Mouse (Mus musculus) adrenal gland, adult 8-10 months (tissue): ENCODE results near the gene Fgfr2. TPM values are rescaled to one million over a fixed set of nuclear protein-coding genes. Genes with fewer than 3 reads are reported as not detected.

Experiments
- DNase-seq: peaks from one replicate; pipeline ENCODE4 v3.0.0; 2022
- total RNA-seq, 4 experiments: library from RNA; stranded (reverse); gene quantifications; 2 replicates each; pipeline ENCODE4 v1.2.4; 2022

Gene Fgfr2
- total RNA-seq, 4 experiments from 2014 or later: 193 to 471 (median 262) TPM

- peak; percentile 98 for DNase-seq
These were observed 2257.2 kb downstream of the Fgfr2 start, which contains the start of gene Plekha1 for GRCm38 (mm10) chr7:130865613-130866591. Gene Plekha1, plus strand, starts transcription at chr7:130865756.

DNA sequence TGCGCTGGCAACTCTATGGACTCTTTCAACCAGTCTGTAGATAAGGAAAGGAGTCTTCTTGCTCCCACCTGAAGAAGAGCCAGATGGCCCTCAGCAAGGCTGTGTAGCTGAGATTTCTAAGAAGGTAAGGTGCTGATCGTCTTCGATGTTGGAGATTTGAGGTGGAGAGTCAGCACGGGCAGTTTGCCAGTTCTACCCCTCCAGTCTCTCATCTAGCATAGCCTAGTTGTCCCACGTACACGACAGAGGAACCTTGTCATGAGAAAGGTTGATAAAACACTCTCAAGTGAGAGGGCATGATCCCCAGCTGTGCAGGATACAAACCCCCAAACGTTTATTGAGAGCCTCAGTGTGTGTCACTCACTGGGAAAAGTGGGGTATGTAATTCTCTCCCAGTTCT, 2258.4 kb downstream of the Fgfr2 start:
- no peak for DNase-seq

- no peak for DNase-seq
These were observed 2260.6 kb downstream of the Fgfr2 start for GRCm38 (mm10) chr7:130862501-130862900.

DNA sequence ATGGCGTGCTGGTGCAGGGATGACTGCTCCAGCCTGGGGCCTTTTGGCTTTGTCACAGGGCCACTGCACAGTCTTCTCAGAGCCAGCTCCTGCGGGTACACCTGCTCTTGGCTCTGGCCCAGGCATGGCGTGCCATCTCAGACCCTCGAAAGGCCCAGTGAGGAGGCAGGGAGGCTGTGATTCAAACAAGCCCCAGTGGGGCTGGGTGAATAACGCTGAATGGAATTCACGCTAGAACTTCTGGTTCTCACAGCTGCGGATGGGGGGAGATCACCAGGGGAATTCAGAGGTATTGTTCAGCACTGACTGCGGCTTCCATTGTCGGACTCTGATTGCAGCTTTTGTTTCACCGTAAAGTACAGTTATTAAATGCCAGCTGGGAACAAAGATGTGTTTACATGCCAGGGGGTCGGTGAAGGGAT, 2262.4 kb downstream of the Fgfr2 start:
- DNase-seq: no peak

- DNase-seq: no peak
These were observed 2263.2 kb downstream of the Fgfr2 start for GRCm38 (mm10) chr7:130859926-130860325.

- DNase-seq: no peak
These were observed 2265.2 kb downstream of the Fgfr2 start for GRCm38 (mm10) chr7:130857973-130858372.

GRCm38 (mm10) chr7:130855681-130856080, 2267.5 kb downstream of the Fgfr2 start:
- no peak for DNase-seq

GRCm38 (mm10) chr7:130854684-130855292, 2268.4 kb downstream of the Fgfr2 start:
- DNase-seq: no peak

DNA sequence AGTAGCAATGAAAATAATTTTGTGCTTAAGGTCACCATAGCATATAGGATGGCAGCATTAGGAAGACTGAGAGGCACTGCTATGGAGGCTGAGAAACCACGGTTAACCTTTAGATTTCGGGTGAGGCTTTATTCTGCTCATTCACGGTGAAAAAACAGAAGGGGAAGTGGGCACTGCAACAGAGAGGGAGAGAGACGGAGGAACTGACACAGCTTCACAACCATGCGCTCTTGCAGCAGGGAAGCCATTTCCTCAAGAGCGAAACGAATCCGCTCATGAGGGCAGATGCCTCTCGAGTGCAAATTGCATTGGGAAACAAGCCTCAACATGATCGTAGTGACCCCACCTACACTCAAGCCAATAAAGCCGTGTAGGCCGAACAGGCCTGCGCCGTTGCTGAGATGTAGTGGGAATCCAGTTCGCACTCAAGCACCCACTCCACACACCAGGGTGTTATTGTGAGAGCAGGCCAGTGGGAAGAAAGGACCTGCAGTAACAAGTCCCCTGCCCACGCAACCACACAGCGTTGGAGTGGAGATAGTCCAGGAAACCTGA, 2275.9 kb downstream of the Fgfr2 start:
- no peak for DNase-seq

GRCm38 (mm10) chr7:130839380-130840100, 2283.6 kb downstream of the Fgfr2 start:
- no peak for DNase-seq

DNA sequence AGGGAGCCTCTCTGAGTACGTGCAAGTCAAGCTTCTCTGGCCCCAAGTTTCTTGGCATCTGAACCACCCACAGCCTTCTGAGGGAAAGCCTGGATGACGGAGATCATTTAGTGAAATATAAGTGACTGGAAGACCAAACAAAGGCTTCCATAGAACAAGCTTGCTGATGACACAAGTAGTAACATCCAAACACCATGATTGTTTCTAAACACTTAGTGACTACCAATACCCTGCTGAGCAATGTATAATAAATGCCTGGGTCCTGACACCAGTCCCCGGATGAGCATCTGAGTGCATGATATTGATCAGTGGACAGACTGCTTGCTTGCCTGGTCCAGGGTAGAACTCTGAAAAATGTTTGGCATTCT, 2284.5 kb downstream of the Fgfr2 start:
- DNase-seq: no peak

DNA sequence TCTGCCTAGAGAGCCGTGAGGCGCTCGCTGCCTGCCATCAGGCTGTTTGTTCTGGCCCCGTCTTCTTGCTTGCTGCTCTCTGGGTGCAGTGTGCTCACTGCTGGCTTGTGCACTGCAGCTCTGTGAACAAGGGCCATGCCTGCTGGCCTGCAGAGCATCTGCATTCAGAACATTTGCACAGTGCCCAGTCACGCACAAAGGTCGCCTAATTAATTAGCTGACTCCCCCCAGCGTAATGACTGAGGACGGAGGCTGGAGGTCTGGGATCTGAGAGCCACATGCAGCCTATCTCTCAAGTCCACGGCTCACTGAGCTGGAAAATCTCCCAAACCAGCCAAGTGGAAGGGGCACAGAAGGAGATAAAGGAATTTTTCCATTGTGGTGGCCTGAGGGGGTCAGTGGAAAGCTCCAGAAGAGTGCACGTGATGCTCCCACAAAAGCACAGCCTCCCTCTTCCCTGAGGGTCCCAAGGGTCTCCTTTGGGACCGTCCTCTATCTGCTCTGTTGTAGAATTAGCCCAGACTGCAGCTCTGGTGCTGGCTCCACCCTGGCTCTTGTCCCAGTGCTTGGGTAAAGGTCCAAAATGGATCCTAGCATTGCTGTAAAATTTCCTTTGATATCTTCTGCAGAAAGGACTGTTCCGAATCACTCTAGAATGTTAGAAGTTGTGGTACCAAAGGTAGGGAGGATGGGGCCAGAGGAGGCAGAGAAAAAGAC, 2285.1 kb downstream of the Fgfr2 start:
- no peak for DNase-seq

GRCm38 (mm10) chr7:130836066-130836465, 2287.1 kb downstream of the Fgfr2 start:
- no peak for DNase-seq

GRCm38 (mm10) chr7:130834958-130835861, 2287.9 kb downstream of the Fgfr2 start:
- DNase-seq: peak; percentile 67

- no peak for DNase-seq
These were observed 2288.9 kb downstream of the Fgfr2 start for GRCm38 (mm10) chr7:130834299-130834698.

- no peak for DNase-seq
These were observed 2291.6 kb downstream of the Fgfr2 start for GRCm38 (mm10) chr7:130831586-130831985.

DNA sequence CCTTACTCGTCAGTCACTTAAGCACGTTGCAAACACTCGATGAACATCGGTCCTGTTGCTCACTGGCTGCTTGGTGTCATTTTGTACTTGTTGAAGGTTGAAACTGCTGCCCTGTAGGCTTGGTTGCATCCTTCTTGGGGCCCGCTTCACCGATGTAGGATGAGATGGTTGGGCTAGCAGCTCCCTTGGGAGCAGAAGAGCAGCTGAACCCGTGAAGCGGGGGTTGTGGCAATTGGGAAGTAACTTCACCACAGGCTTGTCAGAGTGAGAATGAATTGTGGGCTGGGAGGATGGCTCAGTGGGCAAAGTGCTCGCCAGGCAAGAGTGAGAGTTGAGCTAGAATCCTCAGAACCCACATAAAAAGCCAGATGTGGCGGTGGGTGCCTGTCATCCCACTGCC, 2294.7 kb downstream of the Fgfr2 start:
- DNase-seq: no peak

- DNase-seq: no peak
These were observed 2295.2 kb downstream of the Fgfr2 start for GRCm38 (mm10) chr7:130827844-130828403.

DNA sequence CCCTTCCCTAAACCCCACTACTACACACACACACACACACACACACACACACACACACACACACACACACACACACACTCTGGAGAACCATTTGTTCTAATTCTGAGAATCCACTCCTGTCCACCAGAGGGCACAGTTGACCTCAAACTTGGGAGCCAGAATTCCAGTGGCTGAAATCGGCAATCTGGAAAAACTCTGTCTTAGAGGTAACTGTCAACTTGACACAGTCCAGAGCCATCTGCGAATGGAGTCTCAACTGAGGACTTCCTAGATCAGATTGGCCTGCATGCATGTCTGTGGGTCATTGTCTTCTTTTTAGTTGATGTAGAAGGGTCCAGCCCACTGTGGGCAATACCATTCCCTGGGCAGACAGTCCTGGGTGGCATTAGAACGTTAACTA, 2295.7 kb downstream of the Fgfr2 start:
- DNase-seq: no peak

DNA sequence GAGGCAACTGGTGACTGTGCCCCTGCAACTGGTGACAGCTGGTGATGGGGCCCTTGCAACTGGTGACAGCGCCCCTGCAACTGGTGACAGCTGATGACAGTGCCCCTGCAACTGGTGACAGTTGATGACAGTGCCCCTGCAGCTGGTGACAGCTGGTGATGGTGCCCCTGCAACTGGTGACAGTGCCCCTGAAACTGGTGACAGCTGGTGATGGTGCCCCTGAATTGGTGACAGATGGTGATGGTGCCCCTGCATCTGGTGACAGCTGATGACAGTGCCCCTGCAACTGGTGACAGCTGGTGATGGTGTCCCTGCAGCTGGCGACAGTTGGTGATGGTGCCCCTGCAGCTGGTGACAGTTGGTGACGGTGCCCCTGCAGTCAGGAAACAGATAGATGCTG, 2296.8 kb downstream of the Fgfr2 start:
- no peak for DNase-seq

- no peak for DNase-seq
These were observed 2299.2 kb downstream of the Fgfr2 start for GRCm38 (mm10) chr7:130823992-130824391.
